Mouse (Mus musculus): ENCODE data around the gene Glra2.
"Not testable (repeated sequence)": the region's sequence is repeated elsewhere in the genome, so short reads cannot be mapped to it uniquely, and the experiment has no call there.

- not testable (repeated sequence) for TF ChIP-seq CTCF (IDR thresholded peaks at IDR 0.05; ENCODE audit: borderline replicate concordance, extremely low read depth, insufficient read depth, insufficient read length); POLR2A (IDR thresholded peaks at IDR 0.05; ENCODE audit: borderline replicate concordance, extremely low read depth, insufficient read depth, insufficient read length, poor library complexity, severe bottlenecking)
Measured at GRCm38 (mm10) chrX:165182948-165183347, 144.2 kb downstream of the Glra2 start.
